Comparison of ENCODE assay signal across 9 mouse cellular contexts in the genomic region with DNA sequence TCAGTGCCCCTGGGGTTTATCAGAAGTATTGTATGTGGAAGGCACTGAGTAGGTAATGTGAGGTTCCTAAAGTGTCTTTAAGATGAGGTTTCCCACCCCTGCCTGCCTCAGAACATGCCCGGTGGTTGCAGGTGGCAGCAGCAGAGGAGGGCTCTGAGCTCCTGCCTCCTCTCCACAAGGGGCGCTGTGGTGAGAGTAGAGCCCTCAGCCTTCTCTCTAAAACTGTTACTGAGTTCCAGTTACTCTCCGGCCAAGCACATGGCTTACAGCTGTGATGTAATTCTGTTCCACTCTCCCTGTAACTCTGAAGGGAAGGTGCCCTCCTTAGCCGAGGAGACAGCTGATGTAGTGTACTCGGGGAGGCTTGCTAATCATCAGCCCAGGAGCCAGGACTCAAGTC. TPM values are rescaled to one million over a fixed set of nuclear protein-coding genes. Genes with fewer than 3 reads are reported as not detected.
DNase-seq lines count a peak whose midpoint lies in the region; ATAC-seq and TF ChIP-seq lines count a peak whose summit lies in the region.
"Had no signal": no experiment of that assay in that cellular context is flagged by ENCODE, and none has a peak within 500 bp of the region (broad histone marks: within the 10 kb centered on the region; RNA-seq: fewer than 3 reads in every experiment).

No protein-coding gene starts in this region.

- no peak overlapping the region for H3K4me2 ChIP-seq in liver, embryonic 11.5 days
- H3K4me2 ChIP-seq: heart, embryonic 15.5 days had no signal

- no peaks in the 10 kb centered on the region for H3K4me1 ChIP-seq in liver, adult 2 months (ENCODE audit: control insufficient read depth, insufficient read depth, low read length)
- H3K4me1 ChIP-seq in liver, embryonic 11.5 days (replicated peaks; ENCODE audit: control insufficient read depth, insufficient read depth, low read length): no peaks in the 10 kb centered on the region
- H3K4me1 ChIP-seq: heart, embryonic 15.5 days had no signal

- TF ChIP-seq CTCF in liver, adult 2 months (IDR thresholded peaks at IDR 0.05; ENCODE audit: low read depth, low read length): peak; percentile 69
- TF ChIP-seq CTCF in Patski (IDR thresholded peaks at IDR 0.05): no peak

- intact Hi-C loops in heart, postnatal 25 days (cut with DNase I): no loop called here

- H3K79me2 ChIP-seq in liver, adult 2 months (ENCODE audit: control insufficient read depth, insufficient read depth, low read length): no peaks in the 10 kb centered on the region

- no peak overlapping the region for H3K27ac ChIP-seq in liver, adult 2 months (replicated peaks; ENCODE audit: insufficient read depth, low read depth, low read length)
- no peak overlapping the region for H3K27ac ChIP-seq in liver, embryonic 11.5 days (ENCODE audit: low read depth, low read length)
- H3K27ac ChIP-seq: heart, embryonic 15.5 days had no signal

- TF ChIP-seq POLR2A in liver, adult 2 months (IDR thresholded peaks at IDR 0.05; ENCODE audit: extremely low read depth, insufficient read depth, low read length): no peak

- peak; percentile 50 to 61 for DNase-seq in cerebellum, postnatal 10 days
- no peak for DNase-seq in cerebellum, adult 8-10 months
- DNase-seq in liver, adult 2 months (ENCODE audit: extremely low read depth, low read depth, low spot score): no peak
- DNase-seq in liver, embryonic 11.5 days (ENCODE audit: low spot score): no peak
- no peak for DNase-seq in Patski (ENCODE audit: low read depth, low spot score)
- peak; percentile 15 for DNase-seq in kidney, postnatal 14 days
- no peak for DNase-seq in ovary, adult 18-20 months (ENCODE audit: low spot score)
- DNase-seq in heart, postnatal 25 days (ENCODE audit: low spot score): no peak

- H3K9me3 ChIP-seq in liver, embryonic 11.5 days (ENCODE audit: control insufficient read depth, low read length): no peaks in the 10 kb centered on the region
- H3K9me3 ChIP-seq: heart, embryonic 15.5 days had no signal

- POLR2A ChIA-PET in Patski (lab: Charles Lee): interaction anchor here (1.2 kb wide), 1 partner anchor 10 kb away, joined by 4 read pairs; a partner anchor contains a TSS

- no peaks in the 10 kb centered on the region for H3K27me3 ChIP-seq in liver, adult 2 months (ENCODE audit: control insufficient read depth, insufficient read depth, low read length)
- H3K27me3 ChIP-seq in liver, embryonic 11.5 days (replicated peaks; ENCODE audit: control insufficient read depth, insufficient read depth, low read length): no peaks in the 10 kb centered on the region
- no peaks in the 10 kb centered on the region for H3K27me3 ChIP-seq in Patski
- H3K27me3 ChIP-seq: heart, embryonic 15.5 days had no signal

- 70% methylated on average over 5 of the region's 5 CpGs for WGBS in liver, adult 2 months
- WGBS in liver, embryonic 11.5 days: 65% methylated on average over 5 of the region's 5 CpGs

- H3K9ac ChIP-seq in liver, adult 2 months (ENCODE audit: low read depth, low read length): no peak overlapping the region
- no peak overlapping the region for H3K9ac ChIP-seq in liver, embryonic 11.5 days (ENCODE audit: low read depth, low read length)
- H3K9ac ChIP-seq: heart, embryonic 15.5 days had no signal

- CTCF ChIA-PET in Patski (lab: Charles Lee): interaction anchor here (0.7 to 1.8 kb wide), 5 partner anchors 10 to 44 kb away, joined by 3 to 13 read pairs (median 3); a partner anchor contains a TSS

- ATAC-seq in liver, embryonic 11.5 days (replicated peaks; ENCODE audit: low FRiP score): no peak
- peak; percentile 64 for ATAC-seq in Patski

- no peak overlapping the region for H3K4me3 ChIP-seq in liver, adult 2 months (ENCODE audit: insufficient read depth, low read depth, low read length)
- no peak overlapping the region for H3K4me3 ChIP-seq in liver, embryonic 11.5 days (ENCODE audit: low read depth, low read length)
- H3K4me3 ChIP-seq: heart, embryonic 15.5 days had no signal

- in situ Hi-C loops in Patski (cut with MboI; ENCODE audit: low pct_unique_long_range_greater_than_20kb): no loop called here

- peaks cover 39% of the 10 kb centered on the region for H3K36me3 ChIP-seq in liver, adult 2 months (ENCODE audit: control insufficient read depth, insufficient read depth, low read length)
- H3K36me3 ChIP-seq in liver, embryonic 11.5 days (ENCODE audit: control insufficient read depth, insufficient read depth, low read length): peaks cover 72% of the 10 kb centered on the region

RNA-seq across cellular contexts. Expression of a gene that starts 9.6 kb away (rescaled TPM):
- total RNA-seq in liver, adult 2 months (2014; rRNA removed): 3.8 and 7.2 TPM in 2 replicates
- 2.1 and 4.6 TPM in 2 replicates for polyA plus RNA-seq in liver, adult 2 months (2012; rRNA removed)
- 0.51 and 0.66 TPM in 2 replicates for polyA plus RNA-seq in liver, embryonic 11.5 days (2014; fragmentation: Nextera tagmentation; extraction: Ambion mirVana)
- 1.1 TPM for polyA plus RNA-seq in Patski (2021)
- total RNA-seq in heart, postnatal 25 days (2021): 1 to 10 TPM; 1.9 to 2.0 TPM

RNA-seq across cellular contexts. Expression of a gene that starts 10.5 kb away (rescaled TPM):
- 28.3 and 33.4 TPM in 2 replicates for total RNA-seq in liver, adult 2 months (2014; rRNA removed)
- 14.8 and 17.5 TPM in 2 replicates for polyA plus RNA-seq in liver, adult 2 months (2012; rRNA removed)
- 48.9 and 49.3 TPM in 2 replicates for polyA plus RNA-seq in liver, embryonic 11.5 days (2014; fragmentation: Nextera tagmentation; extraction: Ambion mirVana)
- polyA plus RNA-seq in Patski (2021): 67.2 TPM
- 10 to 100 TPM; 10.0 to 10.5 TPM for total RNA-seq in heart, postnatal 25 days (2021)

RNA-seq across cellular contexts. Expression of a gene that starts 10.6 kb away (rescaled TPM):
- total RNA-seq in liver, adult 2 months (2014; rRNA removed): 17.4 and 22.1 TPM in 2 replicates
- 8.0 and 10.1 TPM in 2 replicates for polyA plus RNA-seq in liver, adult 2 months (2012; rRNA removed)
- 185 and 203 TPM in 2 replicates for polyA plus RNA-seq in liver, embryonic 11.5 days (2014; fragmentation: Nextera tagmentation; extraction: Ambion mirVana)
- 76.0 TPM for polyA plus RNA-seq in Patski (2021)
- 10 to 100 TPM; 18.1 to 18.8 TPM for total RNA-seq in heart, postnatal 25 days (2021)

RNA-seq across cellular contexts. Expression of a gene that starts 31.6 kb away (rescaled TPM):
- not detected in 2 replicates for total RNA-seq in liver, adult 2 months (2014; rRNA removed)
- not detected in 2 replicates for polyA plus RNA-seq in liver, adult 2 months (2012; rRNA removed)
- 0.91 TPM in 1 of 2 replicates, not detected in the other for polyA plus RNA-seq in liver, embryonic 11.5 days (2014; fragmentation: Nextera tagmentation; extraction: Ambion mirVana)
- polyA plus RNA-seq in Patski (2021): 0.56 TPM
- total RNA-seq in heart, postnatal 25 days (2021): not detected

RNA-seq across cellular contexts. Expression of a gene that starts 53.2 kb away (rescaled TPM):
- total RNA-seq in liver, adult 2 months (2014; rRNA removed): 16.4 and 17.0 TPM in 2 replicates
- 10.0 and 15.0 TPM in 2 replicates for polyA plus RNA-seq in liver, adult 2 months (2012; rRNA removed)
- 84.6 and 91.2 TPM in 2 replicates for polyA plus RNA-seq in liver, embryonic 11.5 days (2014; fragmentation: Nextera tagmentation; extraction: Ambion mirVana)
- polyA plus RNA-seq in Patski (2021): 85.0 TPM
- 10 to 100 TPM; 18.4 to 18.9 TPM for total RNA-seq in heart, postnatal 25 days (2021)

Comparison
In these comparisons a context has a peak if more than half of its experiments do, and no peak if none do; other contexts are left out.
1. DNase-seq: peak in cerebellum, postnatal 10 days (2 of 2) and kidney, postnatal 14 days (single experiment); none in cerebellum, adult 8-10 months (single experiment), liver, adult 2 months (single experiment), liver, embryonic 11.5 days (single experiment), Patski (single experiment), ovary, adult 18-20 months (single experiment) and heart, postnatal 25 days (single experiment).